Mouse (Mus musculus): ENCODE results near the gene Tmem253. TPM values are rescaled to one million over a fixed set of nuclear protein-coding genes. Genes with fewer than 3 reads are reported as not detected.

The Tmem253 gene
- polyA plus RNA-seq, 1 experiment, result 0.27 TPM

GRCm38 (mm10) chr14:51995219-51995871, 20.1 kb upstream of the Tmem253 start:
- Histone ChIP-seq H3K4me3 (ENCODE audit: extremely low read depth, insufficient read depth, insufficient read length) (no peak overlapping the region), H3K36me3 (ENCODE audit: control insufficient read depth, insufficient read depth, low read length) (no peaks in the 10 kb centered on the region), H3K27ac (ENCODE audit: insufficient read depth, low read length) (no peak overlapping the region), H3K4me1 (ENCODE audit: control insufficient read depth, insufficient read depth, insufficient read length) (no peaks in the 10 kb centered on the region), H3K27me3 (ENCODE audit: control insufficient read depth, insufficient read depth, low read length) (no peaks in the 10 kb centered on the region)
- 46% methylated on average over 12 of the region's 12 CpGs for WGBS
- TF ChIP-seq CTCF (IDR thresholded peaks at IDR 0.05; ENCODE audit: extremely low read depth, insufficient read depth, insufficient read length, insufficient replicate concordance) (no peak), POLR2A (IDR thresholded peaks at IDR 0.05; ENCODE audit: low read depth, low read length) (no peak)
- no peak for DNase-seq (ENCODE audit: low read depth in 1 of 2, low spot score in 2 of 2)

DNA sequence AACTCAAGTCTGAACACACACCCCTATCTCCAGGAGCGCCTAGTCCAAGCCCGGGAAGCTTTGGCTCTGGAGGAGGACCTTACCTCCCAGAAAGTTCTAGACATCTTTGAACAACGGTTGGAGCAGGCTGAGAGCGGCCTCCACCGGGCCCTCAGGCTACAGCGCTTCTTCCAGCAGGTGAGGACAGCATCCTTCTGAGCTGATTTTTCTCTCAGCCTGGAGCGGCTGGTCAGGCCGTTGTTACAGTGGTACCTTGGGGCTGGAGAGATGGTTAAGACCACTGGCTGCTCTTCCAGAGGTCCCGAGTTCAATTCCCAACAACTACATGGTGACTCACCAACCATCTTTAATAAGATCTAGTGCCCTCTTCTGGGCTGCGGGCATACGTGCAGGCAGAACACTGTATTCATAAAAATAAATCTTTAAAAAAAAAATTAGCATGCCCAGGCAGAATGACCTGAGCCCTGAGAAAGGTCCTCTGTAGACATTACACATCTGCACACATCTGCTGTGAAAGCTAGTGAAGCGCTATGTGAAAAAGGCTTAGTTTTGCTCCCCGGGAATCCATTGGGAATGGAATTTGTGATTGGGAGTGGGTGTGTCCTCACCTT, 19.1 kb upstream of the Tmem253 start:
- Histone ChIP-seq H3K4me1 (ENCODE audit: control insufficient read depth, insufficient read depth, insufficient read length) (no peaks in the 10 kb centered on the region), H3K27me3 (ENCODE audit: control insufficient read depth, insufficient read depth, low read length) (no peaks in the 10 kb centered on the region), H3K4me3 (ENCODE audit: extremely low read depth, insufficient read depth, insufficient read length) (no peak overlapping the region), H3K27ac (ENCODE audit: insufficient read depth, low read length) (no peak overlapping the region), H3K36me3 (ENCODE audit: control insufficient read depth, insufficient read depth, low read length) (no peaks in the 10 kb centered on the region)
- no peak for DNase-seq (ENCODE audit: low read depth in 1 of 2, low spot score in 2 of 2)
- TF ChIP-seq POLR2A (IDR thresholded peaks at IDR 0.05; ENCODE audit: low read depth, low read length) (no peak), CTCF (IDR thresholded peaks at IDR 0.05; ENCODE audit: extremely low read depth, insufficient read depth, insufficient read length, insufficient replicate concordance) (no peak)
- 88% methylated on average over 13 of the region's 13 CpGs for WGBS

GRCm38 (mm10) chr14:51996866-51997265, 18.6 kb upstream of the Tmem253 start:
- no peak for DNase-seq (ENCODE audit: low read depth in 1 of 2, low spot score in 2 of 2)
- no peaks in the 10 kb centered on the region for H3K4me1 ChIP-seq (ENCODE audit: control insufficient read depth, insufficient read depth, insufficient read length)
- no peaks in the 10 kb centered on the region for H3K27me3 ChIP-seq (ENCODE audit: control insufficient read depth, insufficient read depth, low read length)
- no peak overlapping the region for H3K4me3 ChIP-seq (ENCODE audit: extremely low read depth, insufficient read depth, insufficient read length)
- no peaks in the 10 kb centered on the region for H3K36me3 ChIP-seq (ENCODE audit: control insufficient read depth, insufficient read depth, low read length)
- WGBS, result 91% methylated on average over 17 of the region's 17 CpGs
- TF ChIP-seq POLR2A (IDR thresholded peaks at IDR 0.05; ENCODE audit: low read depth, low read length), result no peak
- TF ChIP-seq CTCF (IDR thresholded peaks at IDR 0.05; ENCODE audit: extremely low read depth, insufficient read depth, insufficient read length, insufficient replicate concordance), result no peak
- H3K27ac ChIP-seq (ENCODE audit: insufficient read depth, low read length), result no peak overlapping the region

DNA sequence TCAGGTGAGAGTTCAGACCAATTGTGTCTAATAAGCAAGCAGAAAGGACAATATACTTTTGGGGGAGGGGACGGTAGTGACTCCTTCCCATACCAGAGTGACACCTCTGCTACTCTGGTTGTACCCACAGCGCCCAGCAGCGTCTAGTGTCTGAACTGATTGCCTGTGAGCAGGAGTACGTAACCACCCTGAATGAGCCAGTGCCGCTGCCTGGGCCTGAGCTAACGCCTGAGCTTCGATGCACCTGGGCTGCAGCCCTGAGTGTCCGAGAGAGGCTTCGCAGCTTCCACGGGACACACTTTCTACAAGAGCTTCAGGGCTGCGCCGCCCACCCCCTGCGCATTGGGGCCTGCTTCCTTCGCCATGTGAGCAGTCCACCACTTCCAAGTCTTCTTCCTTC, 18.0 kb upstream of the Tmem253 start:
- Histone ChIP-seq H3K36me3 (ENCODE audit: control insufficient read depth, insufficient read depth, low read length) (no peaks in the 10 kb centered on the region), H3K4me1 (ENCODE audit: control insufficient read depth, insufficient read depth, insufficient read length) (no peaks in the 10 kb centered on the region), H3K27ac (ENCODE audit: insufficient read depth, low read length) (no peak overlapping the region), H3K27me3 (ENCODE audit: control insufficient read depth, insufficient read depth, low read length) (no peaks in the 10 kb centered on the region), H3K4me3 (ENCODE audit: extremely low read depth, insufficient read depth, insufficient read length) (no peak overlapping the region)
- no peak for DNase-seq (ENCODE audit: low read depth in 1 of 2, low spot score in 2 of 2)
- no peak for TF ChIP-seq CTCF (IDR thresholded peaks at IDR 0.05; ENCODE audit: extremely low read depth, insufficient read depth, insufficient read length, insufficient replicate concordance)
- TF ChIP-seq POLR2A (IDR thresholded peaks at IDR 0.05; ENCODE audit: low read depth, low read length), result no peak
- WGBS, result 96% methylated on average over 14 of the region's 14 CpGs

DNA sequence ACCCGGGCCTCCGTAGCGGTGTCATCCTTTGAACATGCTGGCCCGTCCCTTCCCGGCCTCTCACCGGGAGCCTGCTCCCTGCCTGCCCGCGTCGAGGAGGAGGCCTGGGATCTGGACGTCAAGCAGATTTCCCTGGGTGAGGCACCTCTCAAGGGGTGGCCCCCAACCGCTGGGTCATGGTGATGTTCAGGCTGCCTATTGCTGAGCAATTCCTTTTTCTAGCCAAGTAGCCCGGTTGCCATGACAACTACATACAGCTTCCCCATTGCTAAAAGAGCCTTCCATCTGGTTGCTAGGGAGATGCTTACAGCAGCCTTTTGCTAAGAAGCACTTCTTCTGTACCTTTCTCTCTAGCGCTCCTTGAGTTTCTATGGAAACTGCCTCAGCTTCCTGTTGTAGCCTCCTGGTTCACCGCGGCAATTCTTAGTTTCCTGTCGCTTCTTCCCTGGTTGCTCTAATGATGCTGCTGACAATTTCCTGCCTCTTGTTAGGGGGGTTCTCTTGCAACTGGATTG, 11.4 kb upstream of the Tmem253 start:
- Histone ChIP-seq H3K27me3 (ENCODE audit: control insufficient read depth, insufficient read depth, low read length) (no peaks in the 10 kb centered on the region), H3K4me1 (ENCODE audit: control insufficient read depth, insufficient read depth, insufficient read length) (peaks cover 2% of the 10 kb centered on the region), H3K27ac (ENCODE audit: insufficient read depth, low read length) (no peak overlapping the region), H3K36me3 (ENCODE audit: control insufficient read depth, insufficient read depth, low read length) (no peaks in the 10 kb centered on the region), H3K4me3 (ENCODE audit: extremely low read depth, insufficient read depth, insufficient read length) (no peak overlapping the region)
- WGBS, result 46% methylated on average over 16 of the region's 16 CpGs
- DNase-seq (ENCODE audit: low read depth in 1 of 2, low spot score in 2 of 2), result peak in 1 of 2 experiments; percentile 36
- TF ChIP-seq POLR2A (IDR thresholded peaks at IDR 0.05; ENCODE audit: low read depth, low read length) (no peak), CTCF (IDR thresholded peaks at IDR 0.05; ENCODE audit: extremely low read depth, insufficient read depth, insufficient read length, insufficient replicate concordance) (no peak)

GRCm38 (mm10) chr14:52005141-52005540, 10.3 kb upstream of the Tmem253 start:
- TF ChIP-seq POLR2A (IDR thresholded peaks at IDR 0.05; ENCODE audit: low read depth, low read length), result no peak
- TF ChIP-seq CTCF (IDR thresholded peaks at IDR 0.05; ENCODE audit: extremely low read depth, insufficient read depth, insufficient read length, insufficient replicate concordance), result no peak
- H3K27me3 ChIP-seq (ENCODE audit: control insufficient read depth, insufficient read depth, low read length), result no peaks in the 10 kb centered on the region
- no peak for DNase-seq (ENCODE audit: low read depth in 1 of 2, low spot score in 2 of 2)
- no peak overlapping the region for H3K4me3 ChIP-seq (ENCODE audit: extremely low read depth, insufficient read depth, insufficient read length)
- WGBS, result 88% methylated on average over 7 of the region's 7 CpGs
- H3K4me1 ChIP-seq (ENCODE audit: control insufficient read depth, insufficient read depth, insufficient read length), result peaks cover 4% of the 10 kb centered on the region
- no peak overlapping the region for H3K27ac ChIP-seq (ENCODE audit: insufficient read depth, low read length)
- no peaks in the 10 kb centered on the region for H3K36me3 ChIP-seq (ENCODE audit: control insufficient read depth, insufficient read depth, low read length)

GRCm38 (mm10) chr14:52005616-52006015, 9.8 kb upstream of the Tmem253 start:
- Histone ChIP-seq H3K36me3 (ENCODE audit: control insufficient read depth, insufficient read depth, low read length) (no peaks in the 10 kb centered on the region), H3K4me1 (ENCODE audit: control insufficient read depth, insufficient read depth, insufficient read length) (peaks cover 4% of the 10 kb centered on the region)
- no peak for DNase-seq (ENCODE audit: low read depth in 1 of 2, low spot score in 2 of 2)

More at GRCm38 (mm10) chr14:52005616-52006015, 9.8 kb upstream of the Tmem253 start:
- no peak overlapping the region for H3K4me3 ChIP-seq (ENCODE audit: extremely low read depth, insufficient read depth, insufficient read length)
- WGBS, result 98% methylated on average over 6 of the region's 6 CpGs
- H3K27me3 ChIP-seq (ENCODE audit: control insufficient read depth, insufficient read depth, low read length), result no peaks in the 10 kb centered on the region
- TF ChIP-seq CTCF (IDR thresholded peaks at IDR 0.05; ENCODE audit: extremely low read depth, insufficient read depth, insufficient read length, insufficient replicate concordance), result no peak
- no peak for TF ChIP-seq POLR2A (IDR thresholded peaks at IDR 0.05; ENCODE audit: low read depth, low read length)
- H3K27ac ChIP-seq (ENCODE audit: insufficient read depth, low read length), result no peak overlapping the region
